In the genomic region with DNA sequence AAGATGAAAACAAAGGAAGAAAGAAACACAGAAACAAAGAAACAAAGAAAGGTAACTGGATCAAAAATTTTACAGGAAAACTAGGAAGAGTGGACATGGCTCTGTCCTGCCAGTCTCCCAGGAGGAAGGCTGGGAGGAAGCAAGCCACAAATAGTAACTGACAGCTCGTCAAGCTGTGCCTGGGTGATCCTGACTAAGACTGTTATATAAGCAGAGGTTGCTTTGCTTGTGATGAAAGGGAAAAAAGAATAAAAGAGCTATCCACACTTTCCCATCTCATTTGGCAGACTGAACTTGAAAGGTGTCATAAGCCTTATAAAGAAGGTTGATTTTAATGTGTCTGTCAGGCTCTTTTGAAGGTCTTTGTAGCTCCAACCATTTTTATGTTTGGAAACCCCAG, we compare ENCODE assay signal across 12 mouse cellular contexts.
DNase-seq lines count a peak whose midpoint lies in the region; ATAC-seq and TF ChIP-seq lines count a peak whose summit lies in the region.
"Had no signal": no experiment of that assay in that cellular context is flagged by ENCODE, and none has a peak within 500 bp of the region (broad histone marks: within the 10 kb centered on the region; RNA-seq: fewer than 3 reads in every experiment).

No protein-coding gene starts in this region.

- H3K27ac ChIP-seq in hindbrain, embryonic 10.5 days, result no peak overlapping the region
- H3K27ac ChIP-seq in hindbrain, embryonic 14.5 days, result no peak overlapping the region
- H3K27ac ChIP-seq: embryonic facial prominence, embryonic 13.5 days; kidney, postnatal 0 days had no signal

- no peaks in the 10 kb centered on the region for H3K4me1 ChIP-seq in hindbrain, embryonic 10.5 days (replicated peaks)
- H3K4me1 ChIP-seq in hindbrain, embryonic 14.5 days (replicated peaks; ENCODE audit: control insufficient read depth, insufficient read depth, low read length), result no peaks in the 10 kb centered on the region
- H3K4me1 ChIP-seq: embryonic facial prominence, embryonic 13.5 days had no signal

- H3ac ChIP-seq in myocyte (ENCODE audit: control insufficient read depth, insufficient read length), result no peak overlapping the region

- H3K27me3 ChIP-seq in myocyte (ENCODE audit: control insufficient read depth, insufficient read depth, insufficient read length), result no peaks in the 10 kb centered on the region
- H3K27me3 ChIP-seq in hindbrain, embryonic 10.5 days (ENCODE audit: insufficient read depth, poor library complexity, severe bottlenecking), result no peaks in the 10 kb centered on the region
- no peaks in the 10 kb centered on the region for H3K27me3 ChIP-seq in hindbrain, embryonic 14.5 days (ENCODE audit: control insufficient read depth, insufficient read depth, low read length)
- H3K27me3 ChIP-seq: embryonic facial prominence, embryonic 13.5 days had no signal

- 32% methylated on average over 1 of the region's 1 CpGs for WGBS in hindbrain, embryonic 10.5 days
- WGBS in hindbrain, embryonic 14.5 days, result 42% methylated on average over 1 of the region's 1 CpGs

- peak; percentile 68 for DNase-seq in left cerebral cortex, adult 11 months (ENCODE audit: low spot score)
- no peak for DNase-seq in left cerebral cortex, postnatal 4 days
- peak; percentile 92 for DNase-seq in cerebellum, adult 9-10 months
- peak; percentile 7 for DNase-seq in gastrocnemius, postnatal 14 days
- no peak for DNase-seq in hindbrain, embryonic 10.5 days (ENCODE audit: low spot score)
- DNase-seq in hindbrain, embryonic 14.5 days (ENCODE audit: low spot score), result no peak
- DNase-seq: retina, postnatal 1 day; thymus, postnatal 4 days had no signal

- H3K79me2 ChIP-seq in myocyte (ENCODE audit: control insufficient read depth, insufficient read depth), result no peaks in the 10 kb centered on the region

- no peaks in the 10 kb centered on the region for H3K9me3 ChIP-seq in hindbrain, embryonic 10.5 days
- H3K9me3 ChIP-seq in hindbrain, embryonic 14.5 days (ENCODE audit: control insufficient read depth, low read length), result no peaks in the 10 kb centered on the region
- H3K9me3 ChIP-seq: embryonic facial prominence, embryonic 13.5 days; G1E had no signal

- H3K36me3 ChIP-seq in myocyte (ENCODE audit: control insufficient read depth, insufficient read depth), result no peaks in the 10 kb centered on the region
- no peaks in the 10 kb centered on the region for H3K36me3 ChIP-seq in hindbrain, embryonic 10.5 days
- no peaks in the 10 kb centered on the region for H3K36me3 ChIP-seq in hindbrain, embryonic 14.5 days (replicated peaks; ENCODE audit: control insufficient read depth, insufficient read depth)
- H3K36me3 ChIP-seq: embryonic facial prominence, embryonic 13.5 days; G1E had no signal

- intact Hi-C loops in left cerebral cortex, postnatal 4 days (cut with DNase I), result no loop called here
- intact Hi-C loops in gastrocnemius, postnatal 14 days (cut with DNase I; ENCODE audit: low total_unique reads), result no loop called here

- no peak overlapping the region for H3K9ac ChIP-seq in hindbrain, embryonic 14.5 days
- H3K9ac ChIP-seq: embryonic facial prominence, embryonic 13.5 days had no signal

- no peak for TF ChIP-seq POLR2A in myocyte (IDR thresholded peaks at IDR 0.05; ENCODE audit: insufficient read length, low read depth)

- no peak overlapping the region for H3K4me3 ChIP-seq in myocyte
- H3K4me3 ChIP-seq in hindbrain, embryonic 10.5 days, result no peak overlapping the region
- H3K4me3 ChIP-seq in hindbrain, embryonic 14.5 days (replicated peaks; ENCODE audit: low read length), result no peak overlapping the region
- H3K4me3 ChIP-seq: embryonic facial prominence, embryonic 13.5 days had no signal

- ATAC-seq in hindbrain, embryonic 14.5 days (ENCODE audit: low FRiP score), result no peak

- H3K4me2 ChIP-seq in myocyte (ENCODE audit: low read depth), result peak overlapping the region; percentile 52
- H3K4me2 ChIP-seq in hindbrain, embryonic 14.5 days (replicated peaks), result no peak overlapping the region
- H3K4me2 ChIP-seq: embryonic facial prominence, embryonic 13.5 days had no signal

TF ChIP-seq in myocyte, 11 proteins besides CTCF, POLR2A, EP300 and RAD21:
- TF ChIP-seq MYOD1 (IDR thresholded peaks at IDR 0.05; ENCODE audit: control insufficient read depth in 1 of 3, insufficient read length in 2 of 3, low read depth in 2 of 3), result no peak
- TF ChIP-seq USF1 (IDR thresholded peaks at IDR 0.05; ENCODE audit: low read depth), result no peak
- TF ChIP-seq CEBPB (IDR thresholded peaks at IDR 0.05; ENCODE audit: insufficient read depth, poor library complexity, severe bottlenecking), result no peak
- no peak for TF ChIP-seq REST (IDR thresholded peaks at IDR 0.05; ENCODE audit: insufficient read depth, insufficient read length)
- no peak for TF ChIP-seq SRF (IDR thresholded peaks at IDR 0.05; ENCODE audit: control insufficient read depth, insufficient read length, low read depth)
- TF ChIP-seq TCF12 (IDR thresholded peaks at IDR 0.05; ENCODE audit: insufficient read depth, poor library complexity, severe bottlenecking), result no peak
- no peak for TF ChIP-seq TCF3 (IDR thresholded peaks at IDR 0.05; ENCODE audit: insufficient read length, low read depth)
- TF ChIP-seq POLR2AphosphoS2 (IDR thresholded peaks at IDR 0.05; ENCODE audit: insufficient read length, low read depth), result no peak
- no peak for TF ChIP-seq MAX (IDR thresholded peaks at IDR 0.05; ENCODE audit: low read depth)
- no peak for TF ChIP-seq E2F4 (IDR thresholded peaks at IDR 0.05; ENCODE audit: insufficient read depth)
- no peak for TF ChIP-seq MYOG (IDR thresholded peaks at IDR 0.05; ENCODE audit: control insufficient read depth in 1 of 3, insufficient read depth in 1 of 3, insufficient read length in 2 of 3, low read depth in 2 of 3)

Comparison
In these comparisons a context has a peak if more than half of its experiments do, and no peak if none do; other contexts are left out.
1. DNase-seq: peak in left cerebral cortex, adult 11 months (single experiment), cerebellum, adult 9-10 months (single experiment) and gastrocnemius, postnatal 14 days (single experiment); none in left cerebral cortex, postnatal 4 days (single experiment), hindbrain, embryonic 10.5 days (single experiment) and hindbrain, embryonic 14.5 days (single experiment).